Comparison of ENCODE assay signal across 8 mouse cellular contexts in genomic region chr11:118511851-118512250, GRCm38 (mm10). TPM values are rescaled to one million over a fixed set of nuclear protein-coding genes. Genes with fewer than 3 reads are reported as not detected.
DNase-seq lines count a peak whose midpoint lies in the region; ATAC-seq lines count a peak whose summit lies in the region.

No protein-coding gene starts in this region.

- peaks cover 22% of the 10 kb centered on the region for H3K4me1 ChIP-seq in forebrain, embryonic 15.5 days
- H3K4me1 ChIP-seq in limb, embryonic 12.5 days (replicated peaks), result peaks cover 23% of the 10 kb centered on the region

- WGBS in forebrain, embryonic 15.5 days, result 23% methylated on average over 6 of the region's 6 CpGs
- WGBS in limb, embryonic 12.5 days, result 65% methylated on average over 6 of the region's 6 CpGs

- no peaks in the 10 kb centered on the region for H3K36me3 ChIP-seq in forebrain, embryonic 15.5 days
- no peaks in the 10 kb centered on the region for H3K36me3 ChIP-seq in limb, embryonic 12.5 days

- DNase-seq in gastrocnemius, postnatal 10 days, result peak; percentile 59
- DNase-seq in gastrocnemius, postnatal 36 days, result no peak
- peak; percentile 41 to 53 for DNase-seq in adrenal gland, adult 18-20 months (ENCODE audit: low spot score in 2 of 2)
- peak; percentile 49 for DNase-seq in kidney, adult 9 months
- no peak for DNase-seq in spleen, postnatal 10 days (ENCODE audit: low spot score in 2 of 2)
- no peak for DNase-seq in B cell, adult 2 months

- H3K4me3 ChIP-seq in forebrain, embryonic 15.5 days, result no peak overlapping the region
- H3K4me3 ChIP-seq in limb, embryonic 12.5 days (replicated peaks), result no peak overlapping the region

- ATAC-seq in forebrain, embryonic 15.5 days (replicated peaks), result peak; percentile 59
- ATAC-seq in limb, embryonic 12.5 days (ENCODE audit: insufficient number of reproducible peaks, insufficient read depth, low FRiP score, low TSS enrichment, low read depth), result no peak

- intact Hi-C loops in gastrocnemius, postnatal 36 days (cut with DNase I), result no loop called here

- H3K27me3 ChIP-seq in forebrain, embryonic 15.5 days, result no peaks in the 10 kb centered on the region
- H3K27me3 ChIP-seq in limb, embryonic 12.5 days, result peaks cover 12% of the 10 kb centered on the region

- H3K4me2 ChIP-seq in forebrain, embryonic 15.5 days (replicated peaks), result peak overlapping the region; percentile 20; the same call in 1 of the 2 replicates
- no peak overlapping the region for H3K4me2 ChIP-seq in limb, embryonic 12.5 days

- no peak overlapping the region for H3K9ac ChIP-seq in forebrain, embryonic 15.5 days (replicated peaks)
- peak overlapping the region; percentile 56 for H3K9ac ChIP-seq in limb, embryonic 12.5 days (replicated peaks)

- H3K9me3 ChIP-seq in forebrain, embryonic 15.5 days, result no peaks in the 10 kb centered on the region
- no peaks in the 10 kb centered on the region for H3K9me3 ChIP-seq in limb, embryonic 12.5 days

- H3K27ac ChIP-seq in forebrain, embryonic 15.5 days (replicated peaks), result peak overlapping the region; percentile 67
- H3K27ac ChIP-seq in limb, embryonic 12.5 days, result no peak overlapping the region

RNA-seq across cellular contexts. Expression of gene Engase, which starts 35.2 kb away (rescaled TPM):
- total RNA-seq in gastrocnemius, postnatal 10 days (2021), result 10 to 100 TPM; 16.6 to 17.3 TPM
- total RNA-seq in gastrocnemius, postnatal 36 days (2021), result 1 to 10 TPM; 4.6 to 4.7 TPM
- 10 to 100 TPM in 1 of 2 experiments, 1 to 10 TPM in 1; 7.3 to 12.4 TPM for total RNA-seq in adrenal gland, adult 18-20 months (2021)
- 5.3 and 6.8 TPM in 2 replicates for polyA plus RNA-seq in forebrain, embryonic 15.5 days (2015; fragmentation: Nextera tagmentation; extraction: Ambion mirVana)
- polyA plus RNA-seq in limb, embryonic 12.5 days (2016; fragmentation: Nextera tagmentation; extraction: Ambion mirVana), result 8.8 and 9.4 TPM in 2 replicates

Comparison
In these comparisons a context has a peak if more than half of its experiments do, and no peak if none do; other contexts are left out.
1. DNase-seq: peak in gastrocnemius, postnatal 10 days (single experiment), adrenal gland, adult 18-20 months (2 of 2) and kidney, adult 9 months (single experiment); none in gastrocnemius, postnatal 36 days (0 of 2), spleen, postnatal 10 days (0 of 2) and B cell, adult 2 months (0 of 2).